Mouse (Mus musculus) forebrain, embryonic 14.5 days (tissue): ENCODE measurements around the gene Rb1. TPM values are rescaled to one million over a fixed set of nuclear protein-coding genes. Genes with fewer than 3 reads are reported as not detected.

ENCODE experiments used
- ATAC-seq: fragments of 200-750 bp; cut with Nextera tagmentation; 2 replicates; pipeline ENCODE4 v1.8.0; 2017; ENCODE audit warnings: mild to moderate bottlenecking, moderate library complexity
- DNase-seq: peaks from one replicate; pipeline ENCODE4 v3.0.0-alpha.2; 2015; ENCODE audit warnings: low spot score
- H3K27ac ChIP-seq: fragments of 300-500 bp; sonication (generic); 2 replicates; pipeline ENCODE4 v1.5.1; 2014; ENCODE audit warnings: low read depth, mild to moderate bottlenecking, control low read depth, low read length, moderate library complexity
- H3K27me3 ChIP-seq: fragments of 300-500 bp; sonication (generic); replicated peaks from 2 replicates; pipeline ENCODE4 v1.6.1; 2014; ENCODE audit warnings: low read length, control low read depth, mixed read lengths; ENCODE audit not compliant: control insufficient read depth, insufficient read depth
- H3K36me3 ChIP-seq: fragments of 300-500 bp; sonication (generic); 2 replicates; pipeline ENCODE4 v1.6.1; 2014; ENCODE audit warnings: low read length, control low read depth; ENCODE audit not compliant: control insufficient read depth, insufficient read depth
- H3K4me1 ChIP-seq: fragments of 300-500 bp; sonication (generic); 2 replicates; pipeline ENCODE4 v1.6.1; 2014; ENCODE audit warnings: antibody characterized with exemption, low read length, control low read depth; ENCODE audit not compliant: control insufficient read depth, insufficient read depth
- H3K4me2 ChIP-seq: fragments of 300-500 bp; sonication (generic); 2 replicates; pipeline ENCODE4 v1.6.1; 2014; ENCODE audit warnings: mild to moderate bottlenecking, control low read depth, low read length
- H3K4me3 ChIP-seq: fragments of 300-500 bp; sonication (generic); 2 replicates; pipeline ENCODE4 v1.5.1; 2014; ENCODE audit warnings: low read depth, low read length, control low read depth
- H3K9ac ChIP-seq: fragments of 300-500 bp; sonication (generic); 2 replicates; pipeline ENCODE4 v1.6.1; 2014; ENCODE audit warnings: mild to moderate bottlenecking, low read length, control low read depth, moderate library complexity
- H3K9me3 ChIP-seq: fragments of 300-500 bp; sonication (generic); replicated peaks from 2 replicates; pipeline ENCODE4 v1.6.1; 2016; ENCODE audit warnings: low read length, control low read depth, mixed read lengths; ENCODE audit not compliant: control insufficient read depth
- WGBS: fragments of 180-500 bp; shearing (Covaris S2); extraction: QIAGEN DNeasy Blood & Tissue Kit; methylation state at CpG from one replicate; pipeline ENCODE4 v1.1.7; 2014; 5-methylcytosine and 5-hydroxymethylcytosine counted together
- polyA plus RNA-seq: library from polyadenylated mRNA; unstranded; fragments of >200 nt; fragmentation: Nextera tagmentation; extraction: Ambion mirVana; gene quantifications from 2 replicates; pipeline ENCODE4 v1.2.1, GENCODE M21; 2014

The Rb1 gene
- polyA plus RNA-seq, 1 experiment from 2014 or later: 28.5 TPM

GRCm38 (mm10) chr14:73303193-73303592 lies 22.4 kb downstream of the Rb1 start:
- Histone ChIP-seq H3K4me2 (no peak overlapping the region), H3K4me1 (no peaks in the 10 kb centered on the region), H3K4me3 (no peak overlapping the region), H3K27ac (no peak overlapping the region), H3K27me3 (no peaks in the 10 kb centered on the region), H3K9ac (no peak overlapping the region), H3K36me3 (no peaks in the 10 kb centered on the region), H3K9me3 (no peaks in the 10 kb centered on the region)
- WGBS: 52% methylated on average over 3 of the region's 3 CpGs
- ATAC-seq: no peak
- peak; percentile 85 for DNase-seq

- H3K9ac ChIP-seq: no peak overlapping the region
- H3K4me3 ChIP-seq: no peak overlapping the region
- no peaks in the 10 kb centered on the region for H3K27me3 ChIP-seq
- H3K9me3 ChIP-seq: no peaks in the 10 kb centered on the region
- no peak overlapping the region for H3K27ac ChIP-seq
- WGBS: 55% methylated on average over 4 of the region's 4 CpGs
- no peaks in the 10 kb centered on the region for H3K4me1 ChIP-seq
- DNase-seq (no peak), ATAC-seq (no peak)
- no peak overlapping the region for H3K4me2 ChIP-seq
- H3K36me3 ChIP-seq: no peaks in the 10 kb centered on the region
Measured at GRCm38 (mm10) chr14:73301856-73302255, 23.8 kb downstream of the Rb1 start.

- no peak for DNase-seq
- H3K9me3 ChIP-seq: no peaks in the 10 kb centered on the region
- 82% methylated on average over 2 of the region's 2 CpGs for WGBS
Measured at GRCm38 (mm10) chr14:73295512-73295911, 30.1 kb downstream of the Rb1 start.

GRCm38 (mm10) chr14:73293616-73294015 lies 32.0 kb downstream of the Rb1 start:
- WGBS: 94% methylated on average over 2 of the region's 2 CpGs

More at GRCm38 (mm10) chr14:73295512-73295911, 30.1 kb downstream of the Rb1 start:
- Histone ChIP-seq H3K9ac (no peak overlapping the region), H3K4me2 (no peak overlapping the region), H3K4me1 (no peaks in the 10 kb centered on the region), H3K27ac (no peak overlapping the region), H3K27me3 (no peaks in the 10 kb centered on the region), H3K4me3 (no peak overlapping the region), H3K36me3 (peaks cover 11% of the 10 kb centered on the region; the same call in 1 of the 2 replicates)
- ATAC-seq: no peak

DNA sequence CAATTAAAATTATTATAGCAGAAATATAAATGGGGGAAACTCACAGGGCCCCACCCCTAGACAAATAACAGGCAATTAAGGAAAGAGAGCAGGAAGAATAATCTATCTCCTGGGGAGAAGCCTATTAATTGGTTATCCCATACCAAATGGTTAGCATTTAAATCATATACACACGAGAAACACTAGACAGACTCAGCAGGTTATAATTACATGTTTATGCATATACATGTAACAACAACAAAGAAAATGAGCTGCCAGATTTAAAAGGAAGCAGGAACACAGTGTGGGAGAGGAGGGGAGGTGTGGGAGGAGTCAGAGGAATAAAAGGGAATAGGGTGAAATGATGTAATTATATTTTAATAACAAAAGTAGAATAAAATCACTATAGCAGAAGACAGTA lies 33.2 kb downstream of the Rb1 start:
- ATAC-seq (no peak), DNase-seq (peak; percentile 22)
- WGBS: 4% methylated on average over 1 of the region's 1 CpGs
- no peaks in the 10 kb centered on the region for H3K27me3 ChIP-seq
- H3K4me2 ChIP-seq: no peak overlapping the region
- H3K9me3 ChIP-seq: no peaks in the 10 kb centered on the region
- H3K4me1 ChIP-seq: no peaks in the 10 kb centered on the region
- no peak overlapping the region for H3K4me3 ChIP-seq
- H3K36me3 ChIP-seq: peaks cover 11% of the 10 kb centered on the region; the same call in 1 of the 2 replicates
- H3K27ac ChIP-seq: no peak overlapping the region
- no peak overlapping the region for H3K9ac ChIP-seq

More at GRCm38 (mm10) chr14:73293616-73294015, 32.0 kb downstream of the Rb1 start:
- ATAC-seq (no peak), DNase-seq (no peak)
- Histone ChIP-seq H3K4me3 (no peak overlapping the region), H3K9me3 (no peaks in the 10 kb centered on the region), H3K27me3 (no peaks in the 10 kb centered on the region), H3K4me2 (no peak overlapping the region), H3K27ac (no peak overlapping the region), H3K36me3 (peaks cover 11% of the 10 kb centered on the region; the same call in 1 of the 2 replicates), H3K9ac (no peak overlapping the region), H3K4me1 (no peaks in the 10 kb centered on the region)

DNA sequence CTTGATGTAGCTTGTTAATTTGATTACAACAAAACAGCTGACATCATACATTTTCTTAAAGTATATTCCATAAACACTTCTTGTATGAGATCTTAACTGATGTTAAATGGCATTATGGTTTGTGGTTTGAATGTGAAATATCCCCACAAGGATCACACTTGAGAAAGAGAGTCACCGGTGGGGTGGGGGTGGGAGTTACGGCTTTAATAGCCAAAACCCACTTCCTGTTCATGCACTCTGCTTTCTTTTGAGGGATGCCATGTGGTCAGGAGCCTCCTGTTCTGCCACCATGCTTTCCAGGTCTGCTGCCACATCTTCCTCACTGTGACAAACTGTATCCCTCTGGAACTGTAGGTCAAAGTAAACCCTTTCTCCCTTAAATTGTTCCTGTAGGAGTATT lies 35.7 kb downstream of the Rb1 start:
- Histone ChIP-seq H3K4me1 (no peaks in the 10 kb centered on the region), H3K9ac (no peak overlapping the region), H3K36me3 (0 out of 2 replicates have a peak, but pooled peaks cover 4% of the 10 kb centered on the region), H3K27me3 (no peaks in the 10 kb centered on the region), H3K27ac (no peak overlapping the region), H3K4me2 (no peak overlapping the region), H3K9me3 (no peaks in the 10 kb centered on the region), H3K4me3 (no peak overlapping the region)
- DNase-seq (no peak), ATAC-seq (no peak)
- WGBS: 96% methylated on average over 2 of the region's 2 CpGs

GRCm38 (mm10) chr14:73280996-73281395 lies 44.6 kb downstream of the Rb1 start:
- Histone ChIP-seq H3K4me2 (no peak overlapping the region), H3K27me3 (no peaks in the 10 kb centered on the region), H3K36me3 (peaks cover 11% of the 10 kb centered on the region; the same call in 1 of the 2 replicates), H3K9me3 (no peaks in the 10 kb centered on the region), H3K4me3 (no peak overlapping the region), H3K4me1 (no peaks in the 10 kb centered on the region), H3K27ac (no peak overlapping the region), H3K9ac (no peak overlapping the region)
- DNase-seq (peak; percentile 66), ATAC-seq (no peak)
- 3% methylated on average over 1 of the region's 1 CpGs for WGBS

- H3K9me3 ChIP-seq: no peaks in the 10 kb centered on the region
- H3K27ac ChIP-seq: no peak overlapping the region
- 87% methylated on average over 6 of the region's 6 CpGs for WGBS
- DNase-seq (no peak), ATAC-seq (no peak)
- no peak overlapping the region for H3K4me2 ChIP-seq
- H3K4me1 ChIP-seq: no peaks in the 10 kb centered on the region
- no peaks in the 10 kb centered on the region for H3K27me3 ChIP-seq
- H3K9ac ChIP-seq: no peak overlapping the region
- peaks cover 9% of the 10 kb centered on the region; the same call in 1 of the 2 replicates for H3K36me3 ChIP-seq
- H3K4me3 ChIP-seq: no peak overlapping the region
Measured at GRCm38 (mm10) chr14:73279096-73279495, 46.5 kb downstream of the Rb1 start.

- no peak overlapping the region for H3K9ac ChIP-seq
- DNase-seq (peak; percentile 41), ATAC-seq (0 out of 2 replicates have a peak, but pooled peaks have one; percentile 18)
- peaks cover 7% of the 10 kb centered on the region; the same call in 1 of the 2 replicates for H3K36me3 ChIP-seq
- H3K9me3 ChIP-seq: no peaks in the 10 kb centered on the region
- H3K4me3 ChIP-seq: no peak overlapping the region
- peaks cover 10% of the 10 kb centered on the region for H3K4me1 ChIP-seq
- no peak overlapping the region; the same call in 1 of the 2 replicates for H3K27ac ChIP-seq
- H3K27me3 ChIP-seq: no peaks in the 10 kb centered on the region
- WGBS: 13% methylated on average over 5 of the region's 5 CpGs
- no peak overlapping the region for H3K4me2 ChIP-seq
Measured at GRCm38 (mm10) chr14:73271807-73272206, 53.8 kb downstream of the Rb1 start.
